Mouse (Mus musculus) neural tube, embryonic 11.5 days (tissue): ENCODE results near the gene Deaf1. TPM values are rescaled to one million over a fixed set of nuclear protein-coding genes. Genes with fewer than 3 reads are reported as not detected.

Source experiments
- ATAC-seq: fragments of 200-750 bp; cut with Nextera tagmentation; 2 replicates; pipeline ENCODE4 v1.8.0; 2017; ENCODE audit warnings: moderate number of reproducible peaks, mild to moderate bottlenecking, moderate TSS enrichment, moderate library complexity; ENCODE audit not compliant: insufficient read depth, low FRiP score, low TSS enrichment
- DNase-seq: peaks from one replicate; pipeline ENCODE4 v3.0.0-alpha.2; 2015; ENCODE audit warnings: low spot score
- H3K27ac ChIP-seq: fragments of 300-500 bp; sonication (generic); 2 replicates; pipeline ENCODE4 v1.5.1; 2014; ENCODE audit warnings: low read depth, mild to moderate bottlenecking, low read length
- H3K27me3 ChIP-seq: fragments of 300-500 bp; sonication (generic); 2 replicates; pipeline ENCODE4 v1.6.1; 2014; ENCODE audit warnings: mild to moderate bottlenecking, low read length, mixed read lengths; ENCODE audit not compliant: control insufficient read depth, insufficient read depth
- H3K36me3 ChIP-seq: fragments of 300-500 bp; sonication (generic); 2 replicates; pipeline ENCODE4 v1.6.1; 2014; ENCODE audit warnings: mild to moderate bottlenecking, low read length, moderate library complexity, mixed read lengths; ENCODE audit not compliant: control insufficient read depth, insufficient read depth
- H3K4me1 ChIP-seq: fragments of 300-500 bp; sonication (generic); 2 replicates; pipeline ENCODE4 v1.6.1; 2014; ENCODE audit warnings: low read length, mixed read lengths; ENCODE audit not compliant: control insufficient read depth, insufficient read depth
- H3K4me2 ChIP-seq: fragments of 300-500 bp; sonication (generic); 2 replicates; pipeline ENCODE4 v1.6.1; 2014; ENCODE audit warnings: low read depth, mild to moderate bottlenecking, moderate library complexity
- H3K4me3 ChIP-seq: fragments of 300-500 bp; sonication (generic); 2 replicates; pipeline ENCODE4 v1.5.1; 2014; ENCODE audit warnings: low read depth, low read length
- H3K9ac ChIP-seq: fragments of 300-500 bp; sonication (generic); 2 replicates; pipeline ENCODE4 v1.6.1; 2014; ENCODE audit warnings: mild to moderate bottlenecking, low read length
- H3K9me3 ChIP-seq: fragments of 300-500 bp; sonication (generic); 2 replicates; pipeline ENCODE4 v1.6.1; 2016; ENCODE audit warnings: low read length; ENCODE audit not compliant: control insufficient read depth
- WGBS: fragments of 180-500 bp; shearing (Covaris S2); extraction: QIAGEN DNeasy Blood & Tissue Kit; methylation state at CpG from one replicate; pipeline ENCODE4 v1.1.7; 2014; 5-methylcytosine and 5-hydroxymethylcytosine counted together
- polyA plus RNA-seq: library from polyadenylated mRNA; unstranded; fragments of >200 nt; fragmentation: Nextera tagmentation; extraction: Ambion mirVana; gene quantifications from 2 replicates; pipeline ENCODE4 v1.2.1, GENCODE M21; 2014

Gene Deaf1
- polyA plus RNA-seq, 1 experiment from 2014 or later: 90.1 TPM

DNA sequence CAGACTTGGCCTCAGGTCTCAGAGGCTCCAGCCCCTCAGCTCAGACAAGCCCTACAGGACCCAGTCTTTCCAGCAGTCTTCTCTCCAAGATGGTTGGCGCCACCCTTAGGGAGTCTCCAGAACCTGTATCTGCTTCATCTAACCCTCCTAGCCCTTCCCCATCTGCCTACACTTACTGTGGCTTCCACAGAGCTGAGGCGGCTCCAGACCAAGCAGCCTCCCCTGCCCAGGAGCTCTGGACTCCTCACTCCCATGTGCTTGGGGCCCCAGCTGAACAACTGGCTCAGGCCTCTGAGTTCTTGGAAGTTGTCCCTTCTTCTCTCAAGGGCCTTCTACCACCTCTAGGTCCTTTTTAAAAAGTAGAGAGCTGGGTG is 36.2 kb upstream of the Deaf1 start:
- ATAC-seq (no peak), DNase-seq (no peak)
- Histone ChIP-seq H3K27me3 (peaks cover 9% of the 10 kb centered on the region; the same call in 1 of the 2 replicates), H3K9ac (no peak overlapping the region), H3K4me2 (no peak overlapping the region), H3K36me3 (no peaks in the 10 kb centered on the region), H3K9me3 (no peaks in the 10 kb centered on the region), H3K4me3 (no peak overlapping the region), H3K4me1 (no peaks in the 10 kb centered on the region), H3K27ac (no peak overlapping the region)
- 65% methylated on average over 2 of the region's 2 CpGs for whole genome bisulfite sequencing

DNA sequence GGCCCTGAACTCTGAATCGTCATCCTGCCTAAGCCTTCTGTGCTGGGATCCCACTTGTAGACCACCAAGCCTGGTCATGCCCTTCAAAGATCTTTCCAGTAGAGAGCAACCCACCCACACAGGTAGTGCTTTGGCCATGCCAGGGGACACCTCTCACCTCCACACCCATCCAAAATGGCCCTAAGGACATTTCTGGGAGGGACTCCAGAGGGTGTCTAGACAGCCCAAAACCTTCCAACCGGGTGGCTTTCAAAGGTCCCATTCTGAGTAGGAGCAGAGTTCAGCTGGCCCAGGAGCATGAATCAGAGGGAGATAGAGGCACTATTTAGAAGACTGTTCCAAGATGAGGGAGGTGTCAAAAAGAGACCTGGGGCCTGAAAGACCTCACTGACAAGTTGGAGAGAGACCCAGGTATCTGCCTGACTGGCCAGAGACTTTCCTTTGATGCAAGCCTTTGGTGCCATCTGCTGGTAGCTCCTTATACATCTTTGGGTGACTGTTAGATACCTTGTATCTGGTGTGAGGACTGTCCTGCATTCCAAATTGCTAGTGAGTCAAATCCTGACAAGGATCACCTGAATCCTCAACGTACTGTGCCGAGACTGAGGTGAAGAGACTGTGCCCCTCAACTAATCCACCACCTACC is 35.7 kb upstream of the Deaf1 start:
- WGBS: 66% methylated on average over 4 of the region's 4 CpGs
- Histone ChIP-seq H3K27ac (no peak overlapping the region), H3K9me3 (no peaks in the 10 kb centered on the region), H3K36me3 (no peaks in the 10 kb centered on the region), H3K4me2 (no peak overlapping the region), H3K27me3 (peaks cover 9% of the 10 kb centered on the region; the same call in 1 of the 2 replicates), H3K4me1 (no peaks in the 10 kb centered on the region), H3K9ac (no peak overlapping the region), H3K4me3 (no peak overlapping the region)
- ATAC-seq (no peak), DNase-seq (peak; percentile 70)

DNA sequence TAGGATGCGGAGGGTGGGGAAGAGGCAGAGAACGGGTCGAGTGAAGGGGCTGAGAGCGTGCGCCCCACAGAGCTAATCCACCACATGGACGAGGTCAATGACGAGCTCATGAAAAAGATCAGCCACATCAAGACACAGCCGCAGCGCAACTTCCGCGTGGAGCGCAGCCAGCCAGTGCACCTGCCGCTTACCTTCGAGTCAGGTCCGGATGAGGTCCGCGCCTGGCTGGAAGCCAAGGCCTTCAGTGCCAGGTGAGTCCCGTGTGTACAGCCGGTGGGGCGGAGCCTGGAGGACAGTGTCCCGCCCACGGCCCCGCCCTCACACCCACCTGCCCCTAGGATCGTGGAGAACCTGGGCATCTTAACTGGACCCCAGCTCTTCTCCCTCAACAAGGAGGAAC is 34.0 kb upstream of the Deaf1 start:
- Histone ChIP-seq H3K27me3 (peaks cover 9% of the 10 kb centered on the region; the same call in 1 of the 2 replicates), H3K4me2 (no peak overlapping the region), H3K4me1 (no peaks in the 10 kb centered on the region)

DNA sequence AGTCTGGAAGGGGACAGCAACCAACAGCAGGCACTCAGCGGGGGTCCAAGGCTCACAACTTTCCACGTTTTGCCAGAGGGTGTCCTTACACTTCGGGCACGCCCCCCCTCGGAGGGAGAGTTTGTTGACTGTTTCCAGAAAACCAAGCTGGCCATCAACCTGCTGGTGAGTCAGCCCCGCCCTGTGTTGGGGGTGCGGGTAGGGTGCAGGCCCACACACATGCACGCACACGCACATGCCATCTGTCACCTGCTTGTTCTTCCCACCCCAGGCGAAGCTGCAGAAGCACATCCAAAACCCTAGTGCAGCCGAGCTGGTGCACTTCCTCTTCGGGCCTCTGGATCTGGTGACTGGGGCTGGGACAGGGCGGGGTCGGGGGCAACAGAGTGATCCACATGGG is 29.5 kb upstream of the Deaf1 start:
- H3K27ac ChIP-seq: no peak overlapping the region
- 76% methylated on average over 14 of the region's 14 CpGs for WGBS
- no peaks in the 10 kb centered on the region for H3K4me1 ChIP-seq
- H3K9ac ChIP-seq: no peak overlapping the region
- no peak overlapping the region for H3K4me2 ChIP-seq
- H3K36me3 ChIP-seq: no peaks in the 10 kb centered on the region
- ATAC-seq (no peak), DNase-seq (no peak)
- peaks cover 9% of the 10 kb centered on the region; the same call in 1 of the 2 replicates for H3K27me3 ChIP-seq
- H3K9me3 ChIP-seq: no peaks in the 10 kb centered on the region
- no peak overlapping the region for H3K4me3 ChIP-seq

More for the DNA sequence above, 34.0 kb upstream of the Deaf1 start:
- no peaks in the 10 kb centered on the region for H3K36me3 ChIP-seq
- no peak overlapping the region for H3K27ac ChIP-seq
- no peak overlapping the region for H3K9ac ChIP-seq
- WGBS: 16% methylated on average over 24 of the region's 24 CpGs
- DNase-seq: no peak
- ATAC-seq: no peak
- no peaks in the 10 kb centered on the region for H3K9me3 ChIP-seq
- no peak overlapping the region for H3K4me3 ChIP-seq

DNA sequence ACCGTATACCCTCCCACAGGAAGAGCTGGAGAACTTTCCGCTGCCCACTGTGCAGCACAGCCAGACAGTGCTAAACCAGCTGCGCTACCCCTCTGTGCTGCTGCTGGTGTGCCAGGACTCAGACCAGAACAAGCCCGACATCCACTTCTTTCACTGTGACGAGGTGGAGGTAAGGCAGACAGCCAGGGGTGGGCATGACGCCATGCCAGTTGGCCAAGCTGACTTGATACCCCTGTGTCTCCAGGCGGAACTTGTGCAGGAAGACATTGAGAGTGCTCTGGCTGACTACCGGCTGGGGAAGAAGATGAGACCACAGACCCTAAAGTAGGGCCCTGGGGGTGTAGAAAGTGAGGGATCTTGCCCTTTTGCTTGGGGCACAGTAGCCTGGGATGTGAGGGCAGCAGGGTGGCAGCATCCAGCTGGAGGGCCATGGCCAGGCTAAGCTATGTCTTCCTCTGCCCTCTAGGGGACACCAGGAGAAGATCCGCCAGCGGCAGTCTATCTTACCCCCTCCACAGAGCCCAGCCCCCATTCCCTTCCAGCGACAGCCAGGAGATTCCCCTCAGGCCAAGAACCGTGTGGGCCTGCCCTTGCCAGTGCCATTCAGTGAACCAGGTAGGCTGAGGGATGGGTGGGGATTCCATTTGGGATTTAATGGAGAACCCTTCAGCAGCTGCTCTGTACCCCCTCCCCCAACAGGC is 28.3 kb upstream of the Deaf1 start:
- H3K4me1 ChIP-seq: no peaks in the 10 kb centered on the region
- 61% methylated on average over 12 of the region's 12 CpGs for WGBS
- H3K9ac ChIP-seq: no peak overlapping the region
- DNase-seq (peak; percentile 26), ATAC-seq (no peak)
- H3K27ac ChIP-seq: no peak overlapping the region
- H3K4me2 ChIP-seq: no peak overlapping the region
- no peaks in the 10 kb centered on the region for H3K27me3 ChIP-seq
- no peaks in the 10 kb centered on the region for H3K36me3 ChIP-seq
- H3K9me3 ChIP-seq: no peaks in the 10 kb centered on the region
- no peak overlapping the region for H3K4me3 ChIP-seq

DNA sequence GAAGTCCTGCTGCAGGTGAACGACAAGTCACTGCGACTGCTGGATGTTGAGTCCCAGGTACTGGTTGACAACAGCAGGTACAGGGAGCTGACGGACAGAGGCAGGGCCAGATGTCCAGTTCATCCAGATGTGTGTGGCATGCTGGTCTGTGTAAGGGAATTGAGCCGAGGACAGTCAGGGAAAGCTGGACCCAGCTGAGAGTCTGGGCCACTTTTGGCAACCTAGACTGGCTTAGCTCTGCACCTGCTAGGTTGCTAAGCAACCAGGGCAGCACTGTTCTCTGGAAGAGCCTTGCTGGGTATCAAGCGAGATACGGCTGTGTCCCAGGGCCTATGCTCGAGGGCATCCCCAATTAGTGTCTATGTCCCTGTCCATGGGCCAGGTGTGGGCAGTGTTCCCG is 27.6 kb upstream of the Deaf1 start:
- Histone ChIP-seq H3K4me3 (no peak overlapping the region), H3K9ac (no peak overlapping the region), H3K9me3 (no peaks in the 10 kb centered on the region), H3K4me1 (no peaks in the 10 kb centered on the region), H3K4me2 (no peak overlapping the region), H3K27me3 (no peaks in the 10 kb centered on the region), H3K27ac (no peak overlapping the region), H3K36me3 (no peaks in the 10 kb centered on the region)
- no peak for ATAC-seq
- DNase-seq: no peak
- 80% methylated on average over 8 of the region's 8 CpGs for WGBS

DNA sequence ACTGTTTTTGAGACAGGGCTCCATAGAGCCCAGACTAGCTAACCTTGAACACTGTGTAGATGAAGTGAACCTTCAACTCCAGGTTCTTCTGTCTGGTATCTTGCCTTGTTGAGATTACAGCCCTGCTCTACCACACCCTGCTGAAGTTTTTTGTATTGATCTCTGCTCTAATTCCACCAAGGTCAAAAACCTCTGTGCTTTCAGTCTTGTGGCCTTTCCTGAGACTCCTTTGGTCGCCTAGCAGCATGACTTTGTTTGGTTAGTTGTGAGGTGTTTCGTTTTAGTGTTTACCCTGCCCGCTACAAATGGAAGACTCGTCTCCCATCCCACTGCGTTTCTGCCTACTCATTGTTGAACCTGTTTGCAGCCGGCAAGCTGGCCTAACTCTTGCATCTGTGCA is 23.6 kb upstream of the Deaf1 start:
- DNase-seq (no peak), ATAC-seq (no peak)
- WGBS: 81% methylated on average over 6 of the region's 6 CpGs
- no peak overlapping the region for H3K27ac ChIP-seq
- H3K36me3 ChIP-seq: no peaks in the 10 kb centered on the region
- no peak overlapping the region for H3K4me3 ChIP-seq
- H3K27me3 ChIP-seq: no peaks in the 10 kb centered on the region
- no peaks in the 10 kb centered on the region for H3K9me3 ChIP-seq
- H3K4me1 ChIP-seq: no peaks in the 10 kb centered on the region
- no peak overlapping the region for H3K4me2 ChIP-seq
- no peak overlapping the region for H3K9ac ChIP-seq

DNA sequence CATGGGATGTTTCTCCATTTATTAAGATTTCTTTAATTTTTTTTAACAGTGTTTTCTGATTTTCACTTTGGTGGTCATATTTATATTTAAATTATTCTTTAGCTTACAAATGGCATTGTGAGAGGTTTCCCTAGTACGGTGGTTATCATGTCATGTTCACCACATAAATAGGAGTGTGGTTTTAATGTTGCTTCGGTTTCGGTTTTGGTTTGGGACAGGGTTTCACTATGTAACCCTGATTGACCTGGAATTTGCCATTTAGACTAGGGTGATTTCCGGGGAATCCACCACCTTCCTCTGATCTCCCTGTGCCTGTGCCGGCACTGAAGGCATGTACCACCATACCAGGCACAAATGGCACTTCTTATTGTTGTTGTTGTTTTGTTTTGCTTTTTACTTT is 17.3 kb upstream of the Deaf1 start:
- H3K9me3 ChIP-seq: no peaks in the 10 kb centered on the region
- no peaks in the 10 kb centered on the region for H3K36me3 ChIP-seq
- H3K9ac ChIP-seq: no peak overlapping the region
- H3K4me3 ChIP-seq: no peak overlapping the region
- DNase-seq (no peak), ATAC-seq (no peak)
- H3K4me1 ChIP-seq: no peaks in the 10 kb centered on the region
- H3K27me3 ChIP-seq: no peaks in the 10 kb centered on the region
- H3K27ac ChIP-seq: no peak overlapping the region
- 88% methylated on average over 5 of the region's 5 CpGs for WGBS
- H3K4me2 ChIP-seq: no peak overlapping the region

DNA sequence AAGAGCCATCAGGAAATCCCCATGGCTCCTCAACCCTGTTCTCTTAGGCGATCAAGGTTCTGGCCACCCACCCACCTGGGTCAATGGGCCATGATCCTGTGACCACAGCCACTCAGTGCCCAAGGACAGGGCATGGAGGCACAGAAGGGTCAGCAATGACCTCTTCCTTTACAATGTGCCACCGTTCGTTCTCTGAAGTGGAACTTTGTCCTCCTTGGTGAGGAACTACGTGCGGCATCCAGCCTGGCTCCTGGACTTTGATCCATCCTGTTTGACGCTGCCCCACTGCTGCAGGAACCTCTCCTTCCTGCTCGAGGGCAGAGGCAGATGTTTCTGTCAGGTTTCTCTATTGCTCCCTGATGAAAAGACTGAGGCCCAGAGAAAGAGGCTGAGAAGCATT is 16.2 kb upstream of the Deaf1 start:
- 0 out of 2 replicates have a peak, but pooled peaks cover 3% of the 10 kb centered on the region for H3K27me3 ChIP-seq
- no peaks in the 10 kb centered on the region for H3K9me3 ChIP-seq
- no peak overlapping the region for H3K4me3 ChIP-seq
- ATAC-seq (no peak), DNase-seq (no peak)
- H3K36me3 ChIP-seq: no peaks in the 10 kb centered on the region
- no peak overlapping the region for H3K4me2 ChIP-seq
- 76% methylated on average over 7 of the region's 7 CpGs for WGBS
- H3K9ac ChIP-seq: no peak overlapping the region
- H3K4me1 ChIP-seq: peaks cover 2% of the 10 kb centered on the region
- no peak overlapping the region for H3K27ac ChIP-seq
